ENCODE assay signal across 18 mouse cellular contexts in genomic region chr3:67496310-67496709, GRCm38 (mm10).
"Had no signal": no experiment of that assay in that cellular context is flagged by ENCODE, and none has a peak within 500 bp of the region (broad histone marks: within the 10 kb centered on the region; RNA-seq: fewer than 3 reads in every experiment).

No protein-coding gene starts in this region.

- H3K4me2 ChIP-seq: lung, embryonic 15.5 days; midbrain, embryonic 11.5 days; midbrain, embryonic 13.5 days; midbrain, embryonic 15.5 days; neural tube, embryonic 12.5 days; stomach, embryonic 15.5 days had no signal

- H3K9me3 ChIP-seq: lung, embryonic 15.5 days; midbrain, embryonic 13.5 days; midbrain, embryonic 15.5 days; neural tube, embryonic 12.5 days; stomach, embryonic 15.5 days had no signal

- H3K9ac ChIP-seq: liver, embryonic 14.5 days; lung, embryonic 15.5 days; midbrain, embryonic 13.5 days; midbrain, embryonic 15.5 days; neural tube, embryonic 12.5 days; stomach, embryonic 15.5 days had no signal

- H3K4me3 ChIP-seq: lung, embryonic 15.5 days; megakaryocyte, embryonic 14.5 days; midbrain, embryonic 13.5 days; midbrain, embryonic 15.5 days; neural tube, embryonic 12.5 days; stomach, embryonic 15.5 days had no signal

- H3K36me3 ChIP-seq: lung, embryonic 15.5 days; midbrain, embryonic 13.5 days; midbrain, embryonic 15.5 days; neural tube, embryonic 12.5 days; stomach, embryonic 15.5 days had no signal

- H3K27ac ChIP-seq: liver, embryonic 14.5 days; lung, embryonic 15.5 days; macrophage; midbrain, embryonic 13.5 days; midbrain, embryonic 15.5 days; neural tube, embryonic 12.5 days; stomach, embryonic 15.5 days; stomach, postnatal 0 days had no signal

- H3K27me3 ChIP-seq: lung, embryonic 15.5 days; midbrain, embryonic 13.5 days; midbrain, embryonic 15.5 days; neural tube, embryonic 12.5 days; stomach, embryonic 15.5 days had no signal

- H3K4me1 ChIP-seq: lung, embryonic 15.5 days; megakaryocyte, embryonic 14.5 days; midbrain, embryonic 13.5 days; midbrain, embryonic 15.5 days; neural tube, embryonic 12.5 days; stomach, embryonic 15.5 days had no signal

- DNase-seq: lung, adult 2 months; lung, postnatal 14 days; lung, postnatal 36 days; right cerebral cortex, postnatal 14 days; thymus, adult 2 months; thymus, postnatal 25 days; thymus, postnatal 4 days had no signal

- ATAC-seq: lung, postnatal 0 days; midbrain, embryonic 13.5 days; midbrain, embryonic 15.5 days had no signal
